Mouse (Mus musculus) erythroblast, embryonic 14.5 days (primary cell): ENCODE results near the gene Ddhd1. TPM values are rescaled to one million over a fixed set of nuclear protein-coding genes. Genes with fewer than 3 reads are reported as not detected.

Source experiments
- H3K27me3 ChIP-seq: 2 replicates; pipeline ENCODE4 v1.6.1; 2012; ENCODE audit warnings: inconsistent platforms; ENCODE audit not compliant: control insufficient read depth
- H3K36me3 ChIP-seq: 2 replicates; pipeline ENCODE4 v1.6.1; 2012; ENCODE audit warnings: mild to moderate bottlenecking, inconsistent platforms; ENCODE audit not compliant: control insufficient read depth
- H3K4me1 ChIP-seq: 2 replicates; pipeline ENCODE4 v1.6.1; 2012; ENCODE audit warnings: inconsistent platforms; ENCODE audit not compliant: control insufficient read depth
- H3K4me3 ChIP-seq: replicated peaks from 2 replicates; pipeline ENCODE3; 2012; ENCODE audit warnings: moderate library complexity, mild to moderate bottlenecking, inconsistent platforms
- H3K9me3 ChIP-seq: 2 replicates; pipeline ENCODE4 v1.6.1; 2012; ENCODE audit warnings: low read length, inconsistent platforms, mixed read lengths; ENCODE audit not compliant: control insufficient read depth
- GATA1 ChIP-seq: IDR thresholded peaks from 2 replicates; pipeline ENCODE4 v1.6.1; 2012; ENCODE audit warnings: low read length, inconsistent platforms, mixed read lengths
- TAL1 ChIP-seq: IDR thresholded peaks from 3 replicates; pipeline ENCODE4 v1.6.1; 2012; ENCODE audit warnings: low read length, inconsistent platforms, mixed read lengths
- polyA plus RNA-seq: library from polyadenylated mRNA; stranded (reverse); fragments of >175 nt; gene quantifications from 2 replicates; pipeline ENCODE4 v1.2.3, GENCODE M21; 2012

Ddhd1 gene
- polyA plus RNA-seq, 1 experiment = 1.0 TPM

DNA sequence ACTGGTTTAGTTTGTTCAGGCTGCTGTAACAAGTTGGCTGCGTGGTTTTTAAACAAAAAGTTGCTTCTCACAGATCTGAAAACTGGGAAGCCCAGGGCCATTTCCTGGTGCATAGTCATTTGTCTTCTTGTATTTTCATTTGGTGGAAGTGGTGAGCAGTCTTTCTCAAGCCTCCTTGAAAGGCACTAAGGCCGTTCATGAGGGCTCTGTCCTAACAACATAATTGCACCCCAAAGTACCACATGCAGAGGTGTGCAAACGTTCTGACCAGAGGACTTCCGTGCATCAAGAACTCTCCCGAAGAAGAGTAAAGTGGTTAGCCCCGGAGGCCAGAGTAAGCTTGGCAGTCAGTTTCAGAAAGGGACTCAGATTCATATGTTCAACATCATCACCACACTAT is 18.8 kb upstream of the Ddhd1 start:
- Histone ChIP-seq H3K27me3 (no peaks in the 10 kb centered on the region), H3K36me3 (no peaks in the 10 kb centered on the region), H3K4me3 (no peak overlapping the region), H3K4me1 (no peaks in the 10 kb centered on the region), H3K9me3 (no peaks in the 10 kb centered on the region)
- TF ChIP-seq GATA1 (no peak), TAL1 (no peak)

DNA sequence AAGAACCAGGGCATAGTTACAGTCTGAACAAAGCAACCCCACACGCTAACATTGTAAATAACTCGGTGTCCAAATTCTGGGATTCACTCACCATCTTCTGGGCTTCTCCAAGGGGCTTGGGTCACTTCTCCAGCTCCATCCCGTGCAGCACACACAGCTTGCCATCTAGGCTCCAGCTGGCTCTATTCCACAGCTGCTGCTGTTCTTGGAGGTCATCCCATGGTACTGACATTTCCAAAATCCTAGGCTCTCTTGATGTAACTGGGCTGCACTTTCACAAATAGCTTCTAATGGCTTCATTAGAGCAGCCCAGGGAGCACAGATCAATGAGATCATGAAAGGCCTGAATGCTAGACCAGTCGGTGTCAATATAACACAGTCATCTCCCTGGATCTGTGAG is 10.4 kb upstream of the Ddhd1 start:
- Histone ChIP-seq H3K36me3 (no peaks in the 10 kb centered on the region), H3K4me1 (no peaks in the 10 kb centered on the region), H3K27me3 (peaks cover 5% of the 10 kb centered on the region; the same call in 1 of the 2 replicates), H3K4me3 (no peak overlapping the region), H3K9me3 (no peaks in the 10 kb centered on the region)
- TF ChIP-seq GATA1 = no peak
- no peak for TF ChIP-seq TAL1

DNA sequence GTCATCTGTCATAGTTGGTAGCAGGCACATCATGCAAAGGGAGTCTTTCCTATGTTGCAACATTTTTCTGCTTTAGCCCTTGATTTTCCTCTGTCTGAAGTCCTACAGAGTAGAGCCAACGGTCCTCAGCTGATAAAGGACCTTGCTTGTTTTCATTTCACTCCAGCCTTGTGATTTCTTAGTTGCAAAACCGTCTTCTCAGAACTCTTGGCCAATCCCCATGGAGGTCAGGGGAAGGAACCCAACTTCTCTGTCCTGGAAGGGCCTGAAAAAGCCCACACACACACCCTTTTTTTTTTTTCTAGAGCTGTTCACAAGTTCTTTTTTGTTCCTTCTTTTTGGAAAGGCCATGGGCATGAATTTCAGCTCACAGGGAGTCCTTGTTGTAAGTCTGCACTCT is 9.3 kb upstream of the Ddhd1 start:
- Histone ChIP-seq H3K27me3 (peaks cover 5% of the 10 kb centered on the region; the same call in 1 of the 2 replicates), H3K4me3 (no peak overlapping the region), H3K9me3 (no peaks in the 10 kb centered on the region), H3K4me1 (no peaks in the 10 kb centered on the region), H3K36me3 (no peaks in the 10 kb centered on the region)
- TF ChIP-seq GATA1 = no peak
- no peak for TF ChIP-seq TAL1

DNA sequence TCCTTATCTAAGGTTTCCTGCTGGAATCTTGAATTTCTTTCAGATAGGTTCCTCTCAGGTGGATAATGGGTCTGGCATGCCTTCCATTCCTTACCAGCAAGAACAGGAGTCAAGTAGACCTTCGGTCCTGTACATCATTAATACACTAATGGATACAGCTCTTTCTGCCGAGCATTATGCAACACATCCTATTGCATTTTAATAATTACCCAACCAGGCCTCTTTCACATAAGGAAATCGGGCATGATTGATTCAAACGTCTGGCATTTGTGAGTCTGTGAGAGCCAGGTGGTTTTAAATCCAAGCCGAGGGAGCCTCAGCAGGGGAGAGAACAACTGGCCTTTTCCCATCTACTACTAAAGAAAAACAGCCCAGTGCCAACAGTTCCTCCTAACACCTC is 3.6 kb upstream of the Ddhd1 start:
- Histone ChIP-seq H3K36me3 (no peaks in the 10 kb centered on the region), H3K4me1 (peaks cover 20% of the 10 kb centered on the region), H3K4me3 (no peak overlapping the region), H3K9me3 (no peaks in the 10 kb centered on the region), H3K27me3 (peaks cover 7% of the 10 kb centered on the region)
- no peak for TF ChIP-seq TAL1
- no peak for TF ChIP-seq GATA1

DNA sequence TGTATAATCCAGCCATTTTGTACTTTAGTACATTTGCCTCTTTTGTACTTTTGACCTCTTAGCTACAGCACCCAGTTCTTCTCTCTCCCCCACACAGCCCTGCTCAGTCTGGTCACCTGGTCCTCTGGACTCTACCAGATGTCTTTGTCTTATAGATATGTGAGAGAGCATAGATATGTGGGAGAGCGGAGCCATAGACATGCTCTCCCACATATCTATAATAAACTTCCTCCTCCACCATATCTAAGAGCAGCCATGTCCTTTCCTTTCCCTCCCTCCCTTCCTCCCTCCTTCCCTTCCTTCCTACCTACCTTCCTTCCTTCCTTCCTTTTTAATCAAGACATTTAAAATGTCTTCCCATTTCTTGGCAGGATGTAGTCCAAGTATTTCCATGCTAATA is 2.4 kb upstream of the Ddhd1 start:
- Histone ChIP-seq H3K27me3 (peaks cover 12% of the 10 kb centered on the region), H3K36me3 (peaks cover 5% of the 10 kb centered on the region), H3K4me1 (peaks cover 31% of the 10 kb centered on the region), H3K9me3 (no peaks in the 10 kb centered on the region), H3K4me3 (no peak overlapping the region)
- TF ChIP-seq GATA1 (no peak), TAL1 (no peak)

DNA sequence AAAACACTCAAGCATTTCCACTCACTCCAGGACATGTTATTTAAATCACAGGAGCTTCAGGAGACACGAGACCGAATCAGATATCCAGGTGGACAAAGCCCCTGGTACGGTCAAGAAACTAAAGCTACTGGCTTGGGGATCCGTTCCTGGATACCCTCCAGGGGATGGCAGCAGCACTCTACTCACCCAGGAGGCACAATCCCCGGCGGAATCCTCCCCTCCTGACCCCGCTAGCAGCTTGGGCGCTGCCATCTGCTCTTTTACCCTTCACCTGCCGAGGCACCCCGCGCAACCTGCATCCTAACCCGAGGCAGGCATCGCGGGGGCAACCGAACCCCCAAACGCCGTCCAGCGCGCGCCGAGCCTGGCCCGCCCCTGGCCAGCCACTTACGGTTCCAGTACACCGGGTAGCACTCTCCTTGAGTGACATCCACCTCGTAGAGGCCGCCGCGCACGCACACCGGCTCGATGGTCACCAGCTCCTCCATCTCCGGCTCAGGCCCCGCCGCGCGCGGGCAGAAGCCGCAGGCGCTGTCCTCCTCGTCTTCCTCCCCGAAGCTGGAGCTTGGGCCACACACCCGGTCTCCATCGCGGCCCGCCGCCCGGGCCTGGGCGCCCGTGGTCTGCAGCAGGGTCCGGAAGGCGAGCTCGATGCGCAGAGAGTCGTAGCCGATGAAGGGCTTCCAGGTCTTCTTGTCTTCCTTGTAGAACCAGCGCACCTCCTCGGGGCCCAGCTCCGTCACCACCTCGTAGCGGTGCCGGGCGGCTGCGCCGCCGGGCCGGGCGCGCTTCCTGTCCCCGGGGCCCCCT is 907 bp downstream of the Ddhd1 start:
- peak overlapping the region; percentile 91 for H3K4me3 ChIP-seq
- peaks cover 14% of the 10 kb centered on the region for H3K36me3 ChIP-seq
- H3K27me3 ChIP-seq = peaks cover 12% of the 10 kb centered on the region
- H3K4me1 ChIP-seq = peaks cover 64% of the 10 kb centered on the region
- no peaks in the 10 kb centered on the region for H3K9me3 ChIP-seq
- TF ChIP-seq GATA1 (no peak), TAL1 (no peak)

DNA sequence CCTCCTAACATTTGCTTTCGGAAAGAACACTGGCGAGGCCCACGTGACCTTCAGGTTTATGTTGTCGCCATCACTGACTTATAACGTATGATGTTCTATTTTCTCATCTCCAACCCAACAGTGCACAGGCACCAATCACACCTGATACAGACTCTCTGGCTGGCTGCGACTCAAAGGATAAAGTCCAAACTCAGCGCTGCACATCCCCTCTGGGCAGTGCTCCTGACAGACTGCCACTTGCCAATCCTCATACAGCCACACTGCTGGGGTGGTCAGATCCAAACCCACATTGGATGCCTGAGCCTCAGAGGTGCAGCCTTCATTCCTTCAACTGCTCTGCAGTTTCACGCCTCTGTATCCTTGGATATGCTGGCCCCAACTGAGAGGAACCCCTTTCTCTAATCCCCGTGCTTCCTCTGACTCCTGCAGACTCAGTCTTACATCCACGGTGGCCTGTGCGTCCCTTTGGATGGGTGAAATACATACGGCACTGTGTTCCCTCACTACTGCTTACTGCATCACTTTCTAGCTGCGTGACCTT is 3.0 kb downstream of the Ddhd1 start:
- H3K4me1 ChIP-seq = peaks cover 81% of the 10 kb centered on the region
- H3K4me3 ChIP-seq = peak overlapping the region; percentile 91
- TF ChIP-seq TAL1 = no peak
- no peak for TF ChIP-seq GATA1
- peaks cover 12% of the 10 kb centered on the region for H3K27me3 ChIP-seq
- peaks cover 28% of the 10 kb centered on the region for H3K36me3 ChIP-seq
- no peaks in the 10 kb centered on the region for H3K9me3 ChIP-seq

DNA sequence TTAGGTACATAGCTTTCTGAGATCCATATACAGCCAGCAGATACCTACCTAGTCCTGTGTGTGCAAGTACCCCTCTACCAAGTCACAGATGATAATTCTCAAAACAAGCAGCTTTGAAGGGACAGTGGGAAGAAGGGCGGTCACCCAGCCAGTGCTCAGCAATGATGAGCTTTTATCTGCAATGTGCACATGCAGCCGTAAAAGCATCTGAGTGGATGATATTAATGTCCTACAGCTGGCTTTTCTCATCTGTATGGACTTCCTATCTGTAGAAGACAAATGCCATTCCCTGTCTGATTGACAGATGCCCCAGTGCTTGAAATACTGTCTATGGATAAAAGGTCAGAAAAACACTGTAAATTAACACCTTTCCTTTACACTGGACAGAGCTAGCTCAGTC is 4.2 kb downstream of the Ddhd1 start:
- peak; percentile 91 for TF ChIP-seq TAL1
- peak; percentile 84 for TF ChIP-seq GATA1
- Histone ChIP-seq H3K4me1 (peaks cover 89% of the 10 kb centered on the region), H3K36me3 (peaks cover 35% of the 10 kb centered on the region), H3K9me3 (no peaks in the 10 kb centered on the region), H3K27me3 (peaks cover 12% of the 10 kb centered on the region), H3K4me3 (peak overlapping the region; percentile 91)

DNA sequence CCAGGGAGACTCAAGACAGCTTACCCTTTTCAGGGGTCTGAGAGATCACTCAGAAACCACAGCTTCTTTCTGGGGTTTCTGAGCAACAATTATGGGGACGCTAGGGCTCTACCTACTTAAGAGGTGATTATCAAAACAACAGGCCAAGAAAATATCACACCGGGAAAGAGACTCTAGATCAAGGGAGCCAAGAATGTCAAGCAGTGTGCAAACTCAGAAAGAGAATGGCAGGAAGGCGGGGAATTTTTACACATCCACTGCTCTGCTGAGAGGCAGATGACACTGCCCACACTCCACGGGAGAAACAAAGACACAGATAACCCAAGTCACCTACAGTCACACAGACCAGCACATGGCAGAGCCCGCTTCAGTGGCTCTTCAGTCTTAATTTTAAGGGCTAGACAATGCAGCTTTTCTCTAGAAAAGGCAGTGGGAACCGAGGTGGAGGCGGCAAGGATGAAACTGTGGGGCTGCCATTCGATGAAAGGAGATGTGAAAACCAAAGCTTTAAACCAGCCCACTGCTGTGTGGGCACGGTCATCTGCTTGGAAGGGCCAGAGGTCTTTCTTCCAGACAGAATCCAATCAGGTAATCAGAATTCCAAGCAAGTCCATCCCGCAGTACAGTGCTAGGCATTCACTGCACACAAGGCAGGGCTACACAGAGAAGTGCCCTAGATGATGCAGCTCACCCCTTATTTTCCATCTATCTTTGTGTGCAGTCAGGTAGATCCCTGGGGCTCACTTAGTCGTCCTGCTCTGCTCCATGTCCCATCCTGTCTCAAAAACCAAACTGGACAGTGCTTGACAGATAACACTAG is 8.7 kb downstream of the Ddhd1 start:
- Histone ChIP-seq H3K9me3 (no peaks in the 10 kb centered on the region), H3K36me3 (peaks cover 23% of the 10 kb centered on the region), H3K4me1 (peaks cover 86% of the 10 kb centered on the region), H3K4me3 (no peak overlapping the region), H3K27me3 (no peaks in the 10 kb centered on the region)
- TF ChIP-seq GATA1 = no peak
- TF ChIP-seq TAL1 = no peak
